Mouse (Mus musculus) heart, postnatal 0 days (tissue): ENCODE results near the gene Tyk2. TPM values are rescaled to one million over a fixed set of nuclear protein-coding genes. Genes with fewer than 3 reads are reported as not detected.

ENCODE experiments used
- ATAC-seq: fragments of 200-750 bp; cut with Nextera tagmentation; 2 replicates; pipeline ENCODE4 v1.8.0; 2017; ENCODE audit warnings: low read depth, moderate number of reproducible peaks, moderate library complexity; ENCODE audit not compliant: insufficient read depth
- DNase-seq: peaks from one replicate; pipeline ENCODE4 v3.0.0-alpha.2; 2016; ENCODE audit warnings: low spot score
- H3K27ac ChIP-seq: fragments of 300-500 bp; sonication (generic); 2 replicates; pipeline ENCODE4 v1.5.1; 2014; ENCODE audit warnings: low read depth, mild to moderate bottlenecking
- H3K27me3 ChIP-seq: fragments of 300-500 bp; sonication (generic); 2 replicates; pipeline ENCODE4 v1.6.1; 2014; ENCODE audit warnings: low read length, mixed read lengths; ENCODE audit not compliant: control insufficient read depth, insufficient read depth
- H3K36me3 ChIP-seq: fragments of 300-500 bp; sonication (generic); replicated peaks from 2 replicates; pipeline ENCODE4 v1.6.1; 2014; ENCODE audit warnings: low read length, mixed read lengths; ENCODE audit not compliant: control insufficient read depth, insufficient read depth
- H3K4me1 ChIP-seq: fragments of 300-500 bp; sonication (generic); 2 replicates; pipeline ENCODE4 v1.6.1; 2014; ENCODE audit warnings: antibody characterized with exemption; ENCODE audit not compliant: control insufficient read depth, insufficient read depth
- H3K4me2 ChIP-seq: fragments of 300-500 bp; sonication (generic); 2 replicates; pipeline ENCODE4 v1.6.1; 2014; ENCODE audit warnings: low read depth, mild to moderate bottlenecking, low read length, moderate library complexity
- H3K4me3 ChIP-seq: fragments of 300-500 bp; sonication (generic); 2 replicates; pipeline ENCODE4 v1.5.1; 2014; ENCODE audit warnings: low read depth, low read length
- H3K9ac ChIP-seq: fragments of 300-500 bp; sonication (generic); replicated peaks from 2 replicates; pipeline ENCODE4 v1.6.1; 2014; ENCODE audit warnings: low read depth, low read length, mixed read lengths
- H3K9me3 ChIP-seq: fragments of 300-500 bp; sonication (generic); replicated peaks from 2 replicates; pipeline ENCODE4 v1.6.1; 2016; ENCODE audit warnings: low read length; ENCODE audit not compliant: control insufficient read depth
- CTCF ChIP-seq: IDR thresholded peaks from 2 replicates; pipeline ENCODE4 v1.5.1; 2016; ENCODE audit warnings: antibody characterized with exemption, control low read depth, low read depth
- EP300 ChIP-seq: IDR thresholded peaks from 2 replicates; pipeline ENCODE4 v1.6.1; 2016; ENCODE audit warnings: antibody characterized with exemption, low read depth
- WGBS: fragments of 180-500 bp; shearing (Covaris S2); extraction: QIAGEN DNeasy Blood & Tissue Kit; methylation state at CpG from one replicate; pipeline ENCODE4 v1.1.7; 2014; 5-methylcytosine and 5-hydroxymethylcytosine counted together
- polyA plus RNA-seq: library from polyadenylated mRNA; unstranded; fragments of >200 nt; fragmentation: Nextera tagmentation; extraction: Ambion mirVana; gene quantifications from 2 replicates; pipeline ENCODE4 v1.2.1, GENCODE M21; 2015
- total RNA-seq: library from RNA; depleted of rRNA; stranded (reverse); fragments of >200 nt; gene quantifications from 2 replicates; pipeline ENCODE4 v1.2.3, GENCODE M21; 2014; ENCODE audit warnings: low replicate concordance

Tyk2 gene
- total and polyA plus RNA-seq, 2 experiments from 2014 or later, result 7.7 to 17.9 TPM

- peak overlapping the region; percentile 70 for H3K9ac ChIP-seq
- DNase-seq (no peak), ATAC-seq (no peak)
- H3K36me3 ChIP-seq, result peaks cover 26% of the 10 kb centered on the region
- H3K27me3 ChIP-seq, result no peaks in the 10 kb centered on the region
- H3K4me3 ChIP-seq, result peak overlapping the region; percentile 84
- no peak for TF ChIP-seq CTCF
- TF ChIP-seq EP300, result no peak
- peaks cover 36% of the 10 kb centered on the region for H3K4me1 ChIP-seq
- H3K4me2 ChIP-seq, result peak overlapping the region; percentile 76
- no peaks in the 10 kb centered on the region for H3K9me3 ChIP-seq
- H3K27ac ChIP-seq, result no peak overlapping the region
Measured at GRCm38 (mm10) chr9:21148427-21148826, 17.4 kb upstream of the Tyk2 start.

GRCm38 (mm10) chr9:21146722-21147121 lies 15.7 kb upstream of the Tyk2 start:
- peaks cover 43% of the 10 kb centered on the region for H3K36me3 ChIP-seq
- H3K27me3 ChIP-seq, result no peaks in the 10 kb centered on the region
- no peak overlapping the region; the same call in 1 of the 2 replicates for H3K9ac ChIP-seq
- H3K27ac ChIP-seq, result 0 out of 2 replicates have a peak overlapping the region, but pooled peaks have one; percentile 37
- ATAC-seq (0 out of 2 replicates have a peak, but pooled peaks have one; percentile 18), DNase-seq (peak; percentile 30)
- H3K4me3 ChIP-seq, result peak overlapping the region; percentile 5; the same call in 1 of the 2 replicates
- peaks cover 27% of the 10 kb centered on the region for H3K4me1 ChIP-seq
- TF ChIP-seq CTCF (no peak), EP300 (no peak)
- 31% methylated on average over 10 of the region's 10 CpGs for WGBS
- H3K9me3 ChIP-seq, result no peaks in the 10 kb centered on the region
- H3K4me2 ChIP-seq, result peak overlapping the region; percentile 35; the same call in 1 of the 2 replicates

GRCm38 (mm10) chr9:21145431-21145830 lies 14.4 kb upstream of the Tyk2 start:
- H3K4me3 ChIP-seq, result no peak overlapping the region
- WGBS, result 72% methylated on average over 4 of the region's 4 CpGs
- no peaks in the 10 kb centered on the region for H3K9me3 ChIP-seq
- no peak overlapping the region for H3K27ac ChIP-seq
- DNase-seq (no peak), ATAC-seq (no peak)
- H3K36me3 ChIP-seq, result peaks cover 56% of the 10 kb centered on the region
- no peaks in the 10 kb centered on the region for H3K27me3 ChIP-seq
- H3K4me2 ChIP-seq, result no peak overlapping the region
- H3K9ac ChIP-seq, result no peak overlapping the region
- no peak for TF ChIP-seq CTCF
- no peak for TF ChIP-seq EP300
- peaks cover 27% of the 10 kb centered on the region for H3K4me1 ChIP-seq

- H3K4me3 ChIP-seq, result no peak overlapping the region
- H3K27ac ChIP-seq, result no peak overlapping the region
- peaks cover 27% of the 10 kb centered on the region for H3K4me1 ChIP-seq
- peaks cover 67% of the 10 kb centered on the region for H3K36me3 ChIP-seq
- H3K27me3 ChIP-seq, result no peaks in the 10 kb centered on the region
- TF ChIP-seq CTCF (no peak), EP300 (no peak)
- H3K9ac ChIP-seq, result no peak overlapping the region
- 92% methylated on average over 3 of the region's 3 CpGs for WGBS
- ATAC-seq, result no peak
- no peak overlapping the region for H3K4me2 ChIP-seq
- DNase-seq, result no peak
- H3K9me3 ChIP-seq, result no peaks in the 10 kb centered on the region
Measured at GRCm38 (mm10) chr9:21144361-21144760, 13.3 kb upstream of the Tyk2 start.

- no peaks in the 10 kb centered on the region for H3K27me3 ChIP-seq
- ATAC-seq (no peak), DNase-seq (no peak)
- H3K4me1 ChIP-seq, result peaks cover 4% of the 10 kb centered on the region
- WGBS, result 88% methylated on average over 14 of the region's 14 CpGs
- peaks cover 81% of the 10 kb centered on the region for H3K36me3 ChIP-seq
- no peak overlapping the region for H3K9ac ChIP-seq
- H3K4me3 ChIP-seq, result no peak overlapping the region
- no peaks in the 10 kb centered on the region for H3K9me3 ChIP-seq
- TF ChIP-seq EP300 (no peak), CTCF (no peak)
- no peak overlapping the region for H3K27ac ChIP-seq
- no peak overlapping the region for H3K4me2 ChIP-seq
Measured at GRCm38 (mm10) chr9:21141922-21142321, 10.9 kb upstream of the Tyk2 start.

GRCm38 (mm10) chr9:21138386-21138785 lies 7.3 kb upstream of the Tyk2 start:
- H3K36me3 ChIP-seq, result peaks cover 54% of the 10 kb centered on the region

More at GRCm38 (mm10) chr9:21138386-21138785, 7.3 kb upstream of the Tyk2 start:
- Histone ChIP-seq H3K4me2 (no peak overlapping the region), H3K4me1 (peaks cover 11% of the 10 kb centered on the region; the same call in 1 of the 2 replicates), H3K27ac (no peak overlapping the region), H3K4me3 (no peak overlapping the region), H3K9ac (no peak overlapping the region), H3K9me3 (no peaks in the 10 kb centered on the region), H3K27me3 (no peaks in the 10 kb centered on the region)
- DNase-seq (no peak), ATAC-seq (no peak)
- WGBS, result 70% methylated on average over 4 of the region's 4 CpGs
- TF ChIP-seq CTCF (no peak), EP300 (no peak)
